Mouse (Mus musculus): ENCODE measurements around the gene Cdcp2.

- TF ChIP-seq CTCF (IDR thresholded peaks at IDR 0.05; ENCODE audit: borderline replicate concordance, insufficient read depth, low read depth, low read length) (no peak), POLR2A (IDR thresholded peaks at IDR 0.05; ENCODE audit: borderline replicate concordance, insufficient read depth, low read length) (no peak)
Observed at GRCm38 (mm10) chr4:107084343-107084742, 12.3 kb upstream of the Cdcp2 start.
